Mouse (Mus musculus): ENCODE measurements around the gene Macf1.

The Macf1 gene

DNA sequence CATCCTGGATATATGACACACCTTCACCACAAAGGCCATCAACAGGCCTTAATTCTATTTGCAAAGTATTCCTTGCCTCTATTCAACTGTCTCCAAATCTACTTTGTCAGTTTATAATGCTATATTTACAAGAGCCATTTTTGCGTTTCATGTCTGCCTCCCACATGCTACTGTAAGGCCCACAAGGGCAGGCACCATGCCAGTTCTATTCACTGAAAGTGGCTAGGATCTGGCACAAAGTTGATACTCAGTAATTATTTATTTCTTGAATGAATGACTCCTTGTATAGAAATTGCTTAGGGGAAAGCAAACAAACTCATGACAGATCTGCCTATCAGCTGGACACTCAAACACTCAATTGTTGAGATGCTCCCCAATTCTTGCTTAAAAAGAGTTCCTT is 280.1 kb downstream of the Macf1 start:
- no peak for DNase-seq (ENCODE audit: low read depth)

DNA sequence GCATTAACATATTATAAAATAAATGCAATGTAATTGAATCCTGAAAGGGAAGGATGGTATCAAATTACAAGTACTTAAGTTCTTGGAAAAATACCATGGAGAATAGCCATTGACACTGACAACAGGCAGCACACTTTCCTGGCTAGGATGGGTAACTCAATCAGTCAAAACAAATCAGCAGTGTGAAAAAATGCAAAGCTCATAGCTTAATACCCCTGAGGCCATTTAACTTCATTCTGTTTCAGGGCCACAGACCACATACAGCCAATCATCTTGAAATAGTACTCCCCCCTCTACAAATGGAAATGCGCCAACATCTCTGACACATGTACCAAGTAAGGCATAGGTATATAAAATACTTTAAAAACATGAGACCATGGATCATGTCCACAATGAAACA is 281.9 kb downstream of the Macf1 start:
- DNase-seq (ENCODE audit: low read depth), result no peak

DNA sequence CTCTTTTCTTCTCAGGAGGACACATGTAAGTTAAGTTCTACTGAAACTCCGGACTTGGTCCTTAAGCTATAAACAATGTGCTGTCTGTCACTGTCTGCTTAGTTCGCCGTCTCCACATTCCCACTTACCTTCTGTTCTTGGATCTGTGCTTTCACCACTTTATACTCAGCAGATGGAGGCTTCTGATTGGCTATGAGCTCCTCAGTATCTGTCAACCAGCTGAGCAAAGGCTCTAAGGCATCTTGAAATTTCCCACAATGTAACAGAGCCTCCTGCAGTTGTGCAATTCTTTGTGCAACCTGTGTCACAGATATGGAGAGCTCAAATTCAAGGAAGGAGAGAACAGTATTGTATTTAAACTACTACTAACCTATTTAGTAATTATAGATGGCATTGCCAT is 282.9 kb downstream of the Macf1 start:
- peak; percentile 31 for DNase-seq (ENCODE audit: low read depth)

DNA sequence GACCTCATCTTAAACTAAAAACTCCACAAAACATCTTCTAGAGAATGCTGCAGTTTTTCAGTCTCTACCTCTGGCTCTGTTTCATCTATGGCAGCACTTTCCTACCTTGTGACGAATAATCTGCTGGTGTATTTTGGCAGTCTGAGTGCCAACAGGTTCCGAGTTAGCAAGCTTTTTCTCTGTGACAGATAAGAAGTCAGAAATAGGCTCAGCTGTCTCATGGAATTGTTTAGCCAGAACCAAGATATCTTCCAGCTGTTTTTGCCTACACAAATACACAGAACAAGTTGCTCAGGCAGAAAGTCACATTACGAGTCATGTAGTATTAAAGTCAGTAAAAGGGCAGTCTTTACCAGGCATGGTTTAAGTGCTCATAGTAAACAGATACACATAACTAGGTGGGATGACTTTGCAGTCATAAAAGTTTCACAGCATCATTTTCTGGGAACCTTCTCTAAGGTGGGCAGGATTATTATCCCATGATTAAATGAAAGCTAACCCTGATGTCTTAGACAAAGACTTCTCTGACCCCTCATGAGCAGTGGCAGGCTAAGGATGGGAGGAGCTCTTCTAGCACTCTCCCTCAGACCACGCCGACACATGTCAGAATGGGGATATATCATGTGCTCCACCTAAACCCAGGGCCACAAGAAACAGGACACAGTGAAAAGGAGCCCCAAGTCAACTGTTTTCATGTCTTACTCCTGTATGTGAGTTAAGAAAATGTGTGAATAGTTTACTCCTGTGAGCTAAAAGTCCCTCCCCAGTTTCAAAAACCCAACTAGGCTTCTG is 286.3 kb downstream of the Macf1 start:
- DNase-seq (ENCODE audit: low read depth), result no peak

DNA sequence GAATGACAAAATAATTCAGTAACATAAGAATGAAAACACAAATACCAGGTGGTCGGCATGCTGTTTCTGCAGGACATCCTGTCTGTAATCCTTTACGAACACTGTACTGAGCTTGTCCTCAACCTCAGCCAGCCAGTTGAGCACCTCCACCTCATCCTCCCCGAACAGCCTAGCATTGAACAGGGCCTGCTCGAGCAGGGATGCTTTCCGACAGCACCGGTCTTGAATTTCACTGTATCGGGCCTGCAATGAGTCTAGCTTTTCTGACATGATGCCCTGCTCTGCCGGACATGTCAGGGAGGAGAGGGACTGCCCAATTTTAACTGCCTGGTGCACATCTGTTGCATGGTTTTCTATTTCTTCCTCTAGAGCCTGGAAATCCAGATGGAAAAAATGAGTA is 287.1 kb downstream of the Macf1 start:
- no peak for DNase-seq (ENCODE audit: low read depth)

DNA sequence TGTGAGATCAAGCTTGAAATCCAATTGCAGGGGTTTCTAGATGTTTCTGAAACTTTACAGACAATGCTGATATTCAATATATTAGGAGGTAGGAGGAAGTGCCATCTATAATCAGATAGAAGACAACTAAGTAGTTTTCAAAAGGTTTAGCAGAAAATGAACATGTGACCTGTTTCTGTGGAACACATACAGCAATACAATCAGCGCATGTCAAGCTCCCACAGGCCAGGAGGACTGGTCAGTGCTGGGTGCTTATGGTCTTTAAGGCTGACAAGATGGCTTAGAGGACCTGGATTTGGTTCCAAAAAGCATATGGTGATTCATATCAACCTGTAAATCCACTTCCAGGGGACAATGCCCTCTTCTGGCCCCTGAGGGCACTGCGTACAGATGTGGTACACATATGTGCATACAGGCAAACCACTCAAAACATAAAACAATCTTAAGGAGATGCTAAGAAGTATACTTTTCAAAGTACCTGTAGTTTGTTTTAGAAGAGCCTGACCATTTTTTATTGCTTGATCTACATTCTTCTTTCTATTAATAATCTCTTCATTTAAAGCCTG is 288.6 kb downstream of the Macf1 start:
- DNase-seq (ENCODE audit: low read depth), result peak; percentile 44

DNA sequence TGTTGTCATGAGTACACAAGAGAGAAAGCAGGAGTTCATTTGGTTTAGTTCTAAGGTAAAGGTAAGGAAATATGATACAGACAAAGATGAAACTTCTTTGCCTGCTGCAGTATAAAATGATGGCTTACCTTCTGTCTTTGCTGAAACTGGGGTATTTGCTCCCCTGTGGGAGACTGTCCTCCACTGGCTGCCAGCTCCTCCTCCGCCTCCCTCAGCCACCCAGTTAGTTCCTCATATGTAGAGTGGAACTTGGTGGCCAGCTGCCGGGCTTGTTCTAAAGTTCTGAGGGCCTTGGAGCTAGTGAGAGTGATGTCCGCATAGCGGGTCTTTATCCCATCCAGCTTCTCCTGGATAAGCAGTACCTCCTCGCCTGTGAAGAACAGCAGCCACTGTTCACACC is 289.3 kb downstream of the Macf1 start:
- DNase-seq (ENCODE audit: low read depth), result no peak

DNA sequence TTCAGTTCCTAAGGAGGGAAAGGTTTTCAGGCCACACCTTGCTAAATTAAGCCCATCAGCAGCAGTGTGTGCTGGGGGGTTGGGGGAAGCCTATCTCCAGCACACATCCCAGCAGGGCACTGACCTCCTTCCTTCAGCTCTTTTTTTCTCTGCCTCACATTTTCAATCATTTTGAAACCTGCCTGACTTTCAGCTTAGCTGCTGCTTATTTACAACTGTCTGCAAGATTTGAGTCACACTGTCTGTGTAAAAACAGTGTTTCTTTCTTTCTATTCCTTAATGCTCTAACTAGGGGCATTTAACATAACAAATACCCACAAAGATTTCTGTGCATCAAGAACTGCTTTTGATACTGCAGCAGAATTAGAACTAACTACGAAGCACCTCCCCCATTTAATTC is 289.9 kb downstream of the Macf1 start:
- no peak for DNase-seq (ENCODE audit: low read depth)

DNA sequence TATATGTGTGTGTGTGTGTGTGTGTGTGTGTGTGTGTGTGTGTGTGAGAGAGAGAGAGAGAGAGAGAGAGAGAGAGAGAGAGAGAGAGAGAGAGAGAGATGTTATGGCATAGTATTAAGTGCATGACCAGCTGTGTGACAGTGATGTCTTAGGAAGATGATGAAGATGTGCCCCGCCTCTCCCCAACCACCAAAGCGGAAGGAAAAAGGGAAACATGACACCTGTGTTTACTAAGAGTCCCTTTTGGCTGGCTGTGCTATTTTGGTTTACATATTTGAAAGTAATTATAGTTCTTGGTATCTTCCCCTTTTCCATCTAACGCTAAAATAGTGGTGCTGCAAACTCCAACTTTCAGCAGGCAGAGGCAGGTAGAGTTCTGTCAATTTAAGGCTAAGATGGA is 291.2 kb downstream of the Macf1 start:
- peak; percentile 62 for DNase-seq (ENCODE audit: low read depth)

DNA sequence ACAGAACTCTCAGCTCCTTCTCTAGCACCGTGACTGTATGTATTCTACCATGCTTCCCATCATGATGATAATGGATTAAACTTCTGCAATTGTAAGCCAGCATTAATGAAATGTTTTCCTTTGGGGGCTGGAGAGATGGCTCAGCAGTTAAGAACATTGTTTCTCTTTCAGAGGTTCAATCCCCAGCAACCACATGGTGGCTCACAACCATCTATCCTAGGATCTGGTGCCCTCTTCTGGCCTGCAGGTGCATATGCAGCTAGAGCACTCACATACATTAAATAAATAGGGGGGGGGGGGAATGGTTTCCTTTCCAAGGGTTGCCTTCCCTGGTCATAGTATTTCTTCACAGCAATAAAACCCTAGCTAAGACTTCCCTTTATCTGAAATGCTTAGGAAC is 292.0 kb downstream of the Macf1 start:
- DNase-seq (ENCODE audit: low read depth), result peak; percentile 75

DNA sequence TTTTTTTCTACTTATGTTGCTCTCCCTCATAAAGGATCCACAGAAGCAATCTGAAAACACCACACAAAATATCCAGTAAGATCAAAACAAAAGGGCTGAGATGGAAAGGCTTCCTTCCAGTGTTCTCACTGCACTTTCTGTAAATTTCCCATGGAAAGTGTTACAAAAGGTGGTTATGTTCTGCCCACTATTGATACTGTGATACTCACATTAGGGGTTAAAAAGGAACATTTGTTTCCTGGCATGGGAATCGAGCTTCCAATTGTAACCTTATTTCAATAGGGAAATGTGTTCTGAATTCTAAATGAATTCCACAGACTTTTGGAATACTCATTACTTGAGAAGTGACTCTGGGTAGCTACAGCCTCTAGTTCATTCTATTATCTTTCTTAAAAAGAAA is 299.1 kb downstream of the Macf1 start:
- no peak for DNase-seq (ENCODE audit: low read depth)

DNA sequence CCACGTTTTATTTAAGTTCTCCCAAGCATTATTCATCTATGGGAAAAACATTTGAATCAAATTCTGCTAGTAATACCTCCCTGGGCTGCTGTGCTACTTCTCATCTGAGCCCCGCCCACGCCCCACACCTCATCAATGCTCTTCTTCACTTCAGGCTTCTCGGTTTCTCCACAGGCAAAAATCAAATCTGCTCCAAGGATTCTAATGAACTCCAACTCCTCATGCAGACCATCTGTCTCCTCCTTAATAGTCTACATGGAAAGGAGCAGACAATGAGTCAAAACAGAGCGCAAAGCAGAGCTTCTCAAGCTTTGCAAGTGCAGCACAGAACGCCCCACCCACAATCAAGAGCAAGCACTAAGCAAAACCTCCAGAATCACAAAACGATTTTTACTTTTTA is 301.0 kb downstream of the Macf1 start:
- no peak for DNase-seq (ENCODE audit: low read depth)

DNA sequence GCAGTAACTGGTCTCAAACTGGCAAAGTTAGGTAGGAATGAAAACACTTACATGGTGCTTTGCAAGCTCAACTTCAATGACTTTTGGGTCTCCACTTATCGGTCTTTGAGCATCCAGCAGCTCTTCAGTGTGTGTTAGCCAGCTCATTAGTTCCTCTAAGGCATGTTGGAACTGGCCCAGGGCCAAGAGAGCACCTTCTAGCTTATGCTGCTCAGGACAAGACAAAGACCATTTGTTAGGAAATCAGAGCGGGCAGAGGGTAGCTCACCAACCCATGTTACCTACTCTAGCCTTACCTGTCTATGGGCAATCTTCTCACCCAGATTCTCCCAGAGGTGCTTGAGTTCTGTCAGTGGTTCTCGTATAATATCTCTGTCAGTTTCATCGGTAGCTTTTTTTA is 302.1 kb downstream of the Macf1 start:
- no peak for DNase-seq (ENCODE audit: low read depth)

DNA sequence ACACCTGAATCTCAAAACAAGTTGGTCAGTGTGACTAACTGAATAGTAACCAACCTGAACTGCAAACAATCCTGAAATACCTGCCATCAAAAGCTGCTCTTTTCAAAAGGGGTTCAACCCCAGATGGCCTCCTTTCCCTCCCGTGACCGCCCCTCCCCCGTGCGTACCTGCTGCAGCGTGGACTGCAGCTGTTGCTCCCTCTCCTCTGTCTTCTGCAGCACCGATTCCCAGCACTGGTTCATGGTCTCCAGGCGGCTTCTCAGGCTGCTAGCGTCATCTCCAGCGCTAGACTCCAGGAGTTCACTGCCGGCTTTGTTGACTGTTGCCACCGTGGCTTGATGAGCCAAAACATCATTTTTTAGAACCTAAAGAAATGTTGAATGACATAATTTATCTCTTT is 302.6 kb downstream of the Macf1 start:
- no peak for DNase-seq (ENCODE audit: low read depth)

DNA sequence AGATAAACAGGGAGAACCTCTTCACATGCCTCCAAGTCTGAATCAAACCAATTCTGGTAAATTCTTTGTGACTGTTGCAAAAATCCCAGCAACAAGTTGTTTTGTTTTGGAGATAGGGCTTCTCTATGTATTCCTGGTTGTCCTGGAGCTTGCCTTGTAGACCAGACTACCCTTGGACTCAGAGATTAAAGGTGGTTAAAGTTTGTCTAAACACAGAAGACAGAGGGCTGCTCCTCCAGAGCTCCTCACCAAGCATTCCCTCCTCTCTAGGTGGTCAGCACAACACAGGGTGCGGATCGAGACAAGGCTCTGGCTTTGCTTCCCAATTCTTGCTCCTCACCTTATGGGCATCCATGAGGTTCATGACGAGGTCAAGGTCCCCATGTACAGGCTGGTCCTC is 308.1 kb downstream of the Macf1 start:
- no peak for DNase-seq (ENCODE audit: low read depth)

DNA sequence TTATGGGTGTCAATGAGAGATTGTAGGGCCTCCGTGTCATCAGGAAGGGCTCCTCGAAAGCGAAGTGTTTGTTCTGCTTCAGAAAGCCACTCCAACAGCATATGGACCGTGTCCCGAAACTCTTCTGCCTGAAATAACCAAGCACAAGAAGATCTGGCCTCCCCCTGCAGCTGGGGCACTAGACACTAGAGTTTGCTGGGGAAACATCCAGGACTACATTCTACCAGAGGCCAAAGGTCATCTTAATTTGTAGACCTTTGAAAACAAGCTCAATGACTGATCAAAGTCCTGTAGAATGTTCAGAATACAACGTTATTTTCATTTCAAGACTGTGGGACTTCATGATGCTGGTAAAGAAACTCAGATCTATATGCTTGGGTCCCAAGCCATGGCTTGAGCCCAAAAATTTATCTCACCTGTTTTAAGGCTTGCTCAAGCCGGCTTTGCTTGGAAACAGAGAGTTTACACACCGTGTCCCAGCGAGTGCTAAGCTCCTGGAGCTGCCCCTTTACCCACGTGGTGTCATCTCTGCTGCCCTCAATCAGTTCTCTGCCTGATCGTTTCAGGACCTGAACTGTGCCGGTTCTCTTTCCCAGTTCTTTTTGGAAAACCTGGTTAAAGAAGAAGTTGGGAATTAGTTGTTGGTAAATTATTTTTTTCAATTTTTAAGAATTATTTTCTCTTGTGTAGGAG is 309.7 kb downstream of the Macf1 start:
- DNase-seq (ENCODE audit: low read depth), result no peak

DNA sequence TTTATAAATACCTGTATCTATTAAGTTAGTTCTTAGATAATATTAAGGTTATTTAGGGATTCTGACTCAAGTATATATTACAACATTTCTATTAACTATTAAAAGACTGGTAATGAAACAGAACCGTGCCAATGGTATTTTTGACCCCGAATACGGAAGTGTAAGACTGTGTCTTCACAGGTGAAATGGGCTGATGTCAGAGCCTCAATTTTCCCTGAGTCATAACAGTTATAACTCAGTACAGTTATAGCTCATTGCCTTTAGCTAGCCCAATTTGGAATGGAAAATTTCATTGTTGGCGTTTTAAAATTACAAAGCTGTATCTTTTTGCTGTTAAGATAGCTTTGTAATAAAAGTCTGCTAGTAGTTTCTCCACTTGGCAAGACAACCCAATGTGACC is 320.6 kb downstream of the Macf1 start:
- DNase-seq (ENCODE audit: low read depth), result no peak

DNA sequence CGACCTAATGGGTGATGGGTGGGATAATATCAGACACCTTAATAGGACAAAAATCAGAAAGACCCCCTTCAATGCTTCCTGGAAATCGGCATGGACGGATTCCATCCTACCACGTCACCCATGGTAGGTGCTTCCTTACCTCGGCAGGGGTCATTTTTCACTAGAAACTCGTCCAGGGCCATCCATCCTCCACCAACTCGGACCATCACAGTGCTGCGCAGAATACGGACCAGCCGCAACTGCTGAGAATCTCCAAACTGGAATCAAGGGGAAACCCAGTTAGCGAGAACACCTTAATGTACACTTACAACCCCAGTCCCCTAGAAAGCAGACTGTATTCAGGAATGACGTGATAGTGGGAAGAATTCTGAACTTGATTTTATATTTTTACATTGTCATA is 323.4 kb downstream of the Macf1 start:
- DNase-seq (ENCODE audit: low read depth), result no peak

DNA sequence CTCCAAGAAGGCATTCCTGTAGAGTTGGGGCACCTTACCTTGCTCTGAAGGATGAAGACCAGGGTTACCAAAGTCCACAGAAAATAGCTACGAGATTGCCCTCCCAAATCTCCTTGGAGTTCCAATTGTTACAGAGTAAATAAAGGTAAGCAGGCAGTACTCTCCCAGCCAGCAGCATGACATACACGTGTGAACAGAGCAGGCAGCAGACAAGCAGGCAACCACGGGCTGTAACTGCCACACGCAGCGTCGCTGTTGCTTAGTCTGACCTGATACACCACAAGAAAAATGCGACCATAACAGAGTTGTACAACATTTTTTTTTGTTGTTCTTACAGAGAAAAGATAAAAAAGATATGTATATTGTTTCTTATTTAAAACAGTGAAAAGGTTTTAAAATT is 325.5 kb downstream of the Macf1 start:
- DNase-seq (ENCODE audit: low read depth), result no peak

DNA sequence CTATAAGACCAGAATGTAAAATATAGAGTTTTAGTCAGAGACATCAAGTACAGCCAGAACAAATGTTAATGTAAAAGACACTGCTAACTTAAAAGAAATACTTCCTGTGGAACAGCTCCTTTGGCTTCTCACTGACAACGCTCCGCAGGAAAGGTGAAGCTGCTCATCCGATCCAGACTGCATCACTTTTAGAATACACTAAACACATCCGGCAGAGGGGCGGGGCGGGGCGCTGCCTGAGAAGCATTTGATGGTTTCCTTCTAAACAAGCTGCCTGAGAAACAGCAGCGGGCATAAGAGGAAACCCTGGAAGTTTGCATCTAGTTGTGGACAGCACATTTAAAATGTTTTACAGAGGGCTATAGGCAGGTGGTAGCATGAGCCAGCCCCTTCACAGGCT is 328.2 kb downstream of the Macf1 start:
- DNase-seq (ENCODE audit: low read depth), result no peak

DNA sequence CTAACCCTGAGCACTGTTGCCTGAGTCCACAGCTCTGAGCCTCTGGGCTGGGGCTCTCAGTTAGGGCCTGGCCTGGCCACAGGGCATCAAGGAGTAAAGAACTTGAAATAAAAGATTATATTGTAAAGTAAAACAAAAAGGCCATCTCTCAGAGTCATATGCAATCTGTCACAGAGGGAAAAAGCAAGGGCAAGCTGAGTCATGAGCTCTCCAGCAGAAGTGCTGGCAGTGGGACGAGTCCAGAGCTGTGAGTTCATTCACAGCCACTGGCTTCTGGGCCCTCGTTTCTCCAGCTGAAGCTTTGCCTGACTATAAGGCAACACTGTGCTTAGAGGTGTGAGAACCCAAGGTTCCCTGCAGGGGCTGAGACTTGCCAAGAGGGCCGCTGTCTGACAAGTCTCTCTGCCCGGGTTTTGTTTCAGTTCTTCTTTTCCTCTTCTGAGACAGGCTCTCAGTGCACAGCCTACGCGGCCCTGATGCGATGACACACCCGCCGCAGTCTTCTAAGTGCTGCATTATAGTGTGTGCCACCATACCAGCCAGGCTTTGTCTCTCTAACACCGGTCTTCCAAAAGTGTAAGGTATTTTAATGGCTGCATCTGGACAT is 330.8 kb downstream of the Macf1 start:
- DNase-seq (ENCODE audit: low read depth), result no peak

DNA sequence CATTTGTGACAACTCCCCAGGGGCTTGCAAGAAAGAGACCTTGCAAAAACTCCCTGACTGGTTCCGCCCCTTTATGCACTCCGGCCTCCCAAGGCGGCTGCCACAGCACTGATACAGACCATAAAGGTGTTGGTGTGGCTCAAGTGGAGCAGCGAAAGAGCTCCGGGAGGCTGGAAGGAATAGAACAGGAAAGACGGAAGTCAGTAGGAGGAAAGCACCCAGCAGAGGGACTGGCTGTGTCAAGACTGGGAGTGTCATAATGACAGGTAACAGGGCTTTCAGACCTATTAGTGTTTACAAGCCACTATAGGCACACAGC is 340.7 kb downstream of the Macf1 start:
- DNase-seq (ENCODE audit: low read depth), result no peak
